ENCODE assay signal across 8 mouse cellular contexts in the genomic region with DNA sequence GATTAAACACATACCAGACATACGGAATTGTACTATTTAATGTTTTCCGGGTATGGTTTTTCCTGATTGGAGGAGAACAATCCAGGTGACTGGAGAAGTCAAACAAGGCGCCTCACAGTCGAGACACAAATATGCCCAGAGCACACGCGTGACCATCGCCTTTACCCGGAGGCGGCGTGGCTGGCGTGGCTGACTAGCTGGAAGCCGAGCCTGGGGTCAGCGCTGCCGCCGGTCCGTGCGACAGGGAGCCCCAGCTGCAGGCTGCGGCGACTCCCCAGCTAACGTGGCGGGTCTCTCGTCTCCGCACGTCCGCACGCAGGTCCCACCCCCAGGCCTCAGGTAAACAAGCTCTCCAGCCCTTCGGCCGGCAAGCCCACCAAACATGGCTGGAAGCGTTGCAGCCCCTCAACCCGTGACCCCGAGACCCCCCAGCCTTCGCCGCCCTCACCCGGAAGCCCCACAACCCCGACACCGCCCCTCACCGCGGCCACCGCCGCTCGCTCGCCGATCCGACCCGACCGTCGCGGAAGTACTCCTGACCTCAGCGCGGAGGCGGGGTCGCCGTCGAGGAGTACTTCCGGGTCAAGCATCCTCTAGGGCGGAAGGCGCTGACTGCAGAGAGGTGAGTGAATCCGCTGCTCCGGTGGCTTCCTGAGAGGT. TPM values are rescaled to one million over a fixed set of nuclear protein-coding genes. Genes with fewer than 3 reads are reported as not detected.
DNase-seq lines count a peak whose midpoint lies in the region; ATAC-seq and TF ChIP-seq lines count a peak whose summit lies in the region.

Fam114a2 (minus strand) TSS at position 527 of the 660 bp plus-strand sequence.
Mfap3 (plus strand) TSS at position 574 of the 660 bp plus-strand sequence.

- H3K9ac ChIP-seq in embryonic facial prominence, embryonic 15.5 days, result peak within 1 kb of the TSS; percentile 75
- peak within 1 kb of the TSS; percentile 81 for H3K9ac ChIP-seq in kidney, embryonic 14.5 days (ENCODE audit: low read depth, low read length)
- H3K9ac ChIP-seq in limb, embryonic 15.5 days, result peak within 1 kb of the TSS; percentile 76

- peak; percentile 90 for ATAC-seq in embryonic facial prominence, embryonic 15.5 days (ENCODE audit: insufficient number of reproducible peaks, low FRiP score, low TSS enrichment, low read depth)
- peak; percentile 96 for ATAC-seq in kidney, embryonic 14.5 days (ENCODE audit: low FRiP score, low TSS enrichment)
- ATAC-seq in limb, embryonic 15.5 days (ENCODE audit: insufficient number of reproducible peaks, low FRiP score, low TSS enrichment, low read depth), result peak; percentile 91

- H3K27ac ChIP-seq in bone marrow, adult 2 months (ENCODE audit: control insufficient read depth, insufficient read depth, low read depth, low read length, poor library complexity), result peak within 1 kb of the TSS; percentile 62
- peak within 1 kb of the TSS; percentile 86 for H3K27ac ChIP-seq in embryonic facial prominence, embryonic 15.5 days (replicated peaks)
- peak within 1 kb of the TSS; percentile 49 for H3K27ac ChIP-seq in kidney, embryonic 14.5 days (ENCODE audit: low read depth, low read length)
- H3K27ac ChIP-seq in limb, embryonic 15.5 days, result peak within 1 kb of the TSS; percentile 88

- TF ChIP-seq POLR2A in bone marrow, adult 2 months (IDR thresholded peaks at IDR 0.05; ENCODE audit: borderline replicate concordance, control insufficient read depth, low read depth, low read length), result peak; percentile 87; the same call in 1 of the 2 replicates

- H3K4me1 ChIP-seq in bone marrow, adult 2 months (ENCODE audit: control insufficient read depth, insufficient read depth, low read length), result peaks cover 1% of the 10 kb centered on the region
- H3K4me1 ChIP-seq in embryonic facial prominence, embryonic 15.5 days, result peaks cover 16% of the 10 kb centered on the region
- peaks cover 15% of the 10 kb centered on the region for H3K4me1 ChIP-seq in kidney, embryonic 14.5 days (ENCODE audit: control insufficient read depth, insufficient read depth, low read length)
- peaks cover 8% of the 10 kb centered on the region for H3K4me1 ChIP-seq in limb, embryonic 15.5 days

- H3K9me3 ChIP-seq in embryonic facial prominence, embryonic 15.5 days (replicated peaks), result no peaks in the 10 kb centered on the region
- H3K9me3 ChIP-seq in kidney, embryonic 14.5 days (ENCODE audit: control insufficient read depth, low read length), result no peaks in the 10 kb centered on the region
- no peaks in the 10 kb centered on the region for H3K9me3 ChIP-seq in limb, embryonic 15.5 days

- H3K36me3 ChIP-seq in embryonic facial prominence, embryonic 15.5 days, result 0 out of 2 replicates have a peak, but pooled peaks cover 4% of the 10 kb centered on the region
- peaks cover 8% of the 10 kb centered on the region; the same call in 1 of the 2 replicates for H3K36me3 ChIP-seq in kidney, embryonic 14.5 days (ENCODE audit: control insufficient read depth, insufficient read depth, low read length)
- H3K36me3 ChIP-seq in limb, embryonic 15.5 days, result peaks cover 28% of the 10 kb centered on the region; the same call in 1 of the 2 replicates

- peak within 1 kb of the TSS; percentile 59 for H3K4me2 ChIP-seq in embryonic facial prominence, embryonic 15.5 days (replicated peaks)
- H3K4me2 ChIP-seq in kidney, embryonic 14.5 days (replicated peaks; ENCODE audit: low read depth, low read length), result peak within 1 kb of the TSS; percentile 40
- H3K4me2 ChIP-seq in limb, embryonic 15.5 days, result peak within 1 kb of the TSS; percentile 57

- WGBS in bone marrow, adult 2 months, result under 1% methylated on average over 59 of the region's 59 CpGs
- WGBS in embryonic facial prominence, embryonic 15.5 days, result under 1% methylated on average over 59 of the region's 59 CpGs
- under 1% methylated on average over 58 of the region's 59 CpGs for WGBS in kidney, embryonic 14.5 days
- WGBS in limb, embryonic 15.5 days, result under 1% methylated on average over 59 of the region's 59 CpGs

- peak within 1 kb of the TSS; percentile 88 for H3K4me3 ChIP-seq in bone marrow, adult 2 months (replicated peaks; ENCODE audit: control insufficient read depth, low read depth, low read length)
- peak within 1 kb of the TSS; percentile 94 for H3K4me3 ChIP-seq in embryonic facial prominence, embryonic 15.5 days (replicated peaks)
- peak within 1 kb of the TSS; percentile 74 for H3K4me3 ChIP-seq in kidney, embryonic 14.5 days (ENCODE audit: low read length)
- H3K4me3 ChIP-seq in limb, embryonic 15.5 days, result peak within 1 kb of the TSS; percentile 93

- TF ChIP-seq CTCF in bone marrow, adult 2 months (IDR thresholded peaks at IDR 0.05; ENCODE audit: control insufficient read depth, insufficient read depth, low read length), result no peak

- no peaks in the 10 kb centered on the region for H3K27me3 ChIP-seq in embryonic facial prominence, embryonic 15.5 days
- H3K27me3 ChIP-seq in kidney, embryonic 14.5 days (ENCODE audit: control insufficient read depth, insufficient read depth, low read length), result no peaks in the 10 kb centered on the region
- H3K27me3 ChIP-seq in limb, embryonic 15.5 days, result no peaks in the 10 kb centered on the region

- DNase-seq in 416B (ENCODE audit: low read depth), result peak; percentile 89
- DNase-seq in heart, adult 9 months (ENCODE audit: low spot score in 2 of 2), result peak; percentile 86 to 88
- DNase-seq in monocyte, adult 2 months (ENCODE audit: low read depth in 1 of 2, low spot score in 2 of 2), result peak; percentile 61 to 86
- peak; percentile 90 to 94 for DNase-seq in spleen, postnatal 36 days (ENCODE audit: low spot score in 2 of 2)

RNA-seq across cellular contexts. Expression of gene Fam114a2, which starts in this region (rescaled TPM):
- polyA plus RNA-seq in bone marrow, adult 2 months (2011; ENCODE audit: insufficient read depth, insufficient read length, low replicate concordance, missing spikeins), result 17.6 and 31.0 TPM in 2 replicates
- polyA plus RNA-seq in embryonic facial prominence, embryonic 15.5 days (2015; fragmentation: Nextera tagmentation; extraction: Ambion mirVana), result 80.3 and 86.1 TPM in 2 replicates
- 47.9 and 71.4 TPM in 2 replicates for polyA plus RNA-seq in kidney, embryonic 14.5 days (2014; fragmentation: Nextera tagmentation; extraction: Ambion mirVana)
- 86.2 and 88.9 TPM in 2 replicates for polyA plus RNA-seq in limb, embryonic 15.5 days (2015; fragmentation: Nextera tagmentation; extraction: Ambion mirVana)

RNA-seq across cellular contexts. Expression of gene Mfap3, which starts in this region (rescaled TPM):
- 3.4 and 9.6 TPM in 2 replicates for polyA plus RNA-seq in bone marrow, adult 2 months (2011; ENCODE audit: insufficient read depth, insufficient read length, low replicate concordance, missing spikeins)
- 39.7 and 40.0 TPM in 2 replicates for polyA plus RNA-seq in embryonic facial prominence, embryonic 15.5 days (2015; fragmentation: Nextera tagmentation; extraction: Ambion mirVana)
- 39.6 and 52.6 TPM in 2 replicates for polyA plus RNA-seq in kidney, embryonic 14.5 days (2014; fragmentation: Nextera tagmentation; extraction: Ambion mirVana)
- polyA plus RNA-seq in limb, embryonic 15.5 days (2015; fragmentation: Nextera tagmentation; extraction: Ambion mirVana), result 41.3 and 45.9 TPM in 2 replicates

Comparison
In these comparisons a context has a peak if more than half of its experiments do, and no peak if none do; other contexts are left out.
1. Peak in every context shown above with its lines: DNase-seq, ATAC-seq, H3K4me3 ChIP-seq and H3K27ac ChIP-seq.